Mouse (Mus musculus) hindbrain, embryonic 11.5 days (tissue): ENCODE measurements around the gene Prps1. TPM values are rescaled to one million over a fixed set of nuclear protein-coding genes. Genes with fewer than 3 reads are reported as not detected.
"Not testable (repeated sequence)": the region's sequence is repeated elsewhere in the genome, so short reads cannot be mapped to it uniquely, and the experiment has no call there.

Experiments
- ATAC-seq: fragments of 200-750 bp; cut with Nextera tagmentation; 2 replicates; pipeline ENCODE4 v1.8.0; 2017; ENCODE audit warnings: mild to moderate bottlenecking, moderate TSS enrichment, moderate library complexity; ENCODE audit not compliant: low FRiP score
- DNase-seq: peaks from one replicate; pipeline ENCODE4 v3.0.0-alpha.2; 2015; ENCODE audit warnings: low spot score
- H3K27ac ChIP-seq: fragments of 300-500 bp; sonication (generic); 2 replicates; pipeline ENCODE4 v1.5.1; 2014; ENCODE audit warnings: mild to moderate bottlenecking, low read depth, low read length
- H3K27me3 ChIP-seq: fragments of 300-500 bp; sonication (generic); 2 replicates; pipeline ENCODE4 v1.6.1; 2014; ENCODE audit warnings: mild to moderate bottlenecking, low read length, moderate library complexity, mixed read lengths; ENCODE audit not compliant: control insufficient read depth, insufficient read depth
- H3K36me3 ChIP-seq: fragments of 300-500 bp; sonication (generic); 2 replicates; pipeline ENCODE4 v1.6.1; 2014; ENCODE audit warnings: mild to moderate bottlenecking, low read length, moderate library complexity, mixed read lengths; ENCODE audit not compliant: control insufficient read depth, insufficient read depth
- H3K4me1 ChIP-seq: fragments of 300-500 bp; sonication (generic); replicated peaks from 2 replicates; pipeline ENCODE4 v1.6.1; 2014; ENCODE audit warnings: low read length, mixed read lengths; ENCODE audit not compliant: control insufficient read depth, insufficient read depth
- H3K4me2 ChIP-seq: fragments of 300-500 bp; sonication (generic); replicated peaks from 2 replicates; pipeline ENCODE4 v1.6.1; 2014; ENCODE audit warnings: mild to moderate bottlenecking, low read depth, low read length
- H3K4me3 ChIP-seq: fragments of 300-500 bp; sonication (generic); 2 replicates; pipeline ENCODE4 v1.5.1; 2014; ENCODE audit warnings: low read depth, low read length
- H3K9ac ChIP-seq: fragments of 300-500 bp; sonication (generic); 2 replicates; pipeline ENCODE4 v1.6.1; 2014; ENCODE audit warnings: low read depth, low read length
- H3K9me3 ChIP-seq: fragments of 300-500 bp; sonication (generic); 2 replicates; pipeline ENCODE4 v1.6.1; 2016; ENCODE audit warnings: low read length; ENCODE audit not compliant: control insufficient read depth
- WGBS: fragments of 180-500 bp; shearing (Covaris S2); extraction: QIAGEN DNeasy Blood & Tissue Kit; methylation state at CpG from one replicate; pipeline ENCODE4 v1.1.7; 2014; 5-methylcytosine and 5-hydroxymethylcytosine counted together
- polyA plus RNA-seq: library from polyadenylated mRNA; unstranded; fragments of >200 nt; fragmentation: Nextera tagmentation; extraction: Ambion mirVana; gene quantifications from 2 replicates; pipeline ENCODE4 v1.2.1, GENCODE M21; 2014

The Prps1 gene
- polyA plus RNA-seq, 1 experiment from 2014 or later: 81.9 TPM

GRCm38 (mm10) chrX:140506436-140507180 is 50.2 kb downstream of the Prps1 start:
- Histone ChIP-seq H3K9me3 (no peaks in the 10 kb centered on the region), H3K4me1 (no peaks in the 10 kb centered on the region), H3K4me2 (no peak overlapping the region), H3K36me3 (no peaks in the 10 kb centered on the region), H3K4me3 (no peak overlapping the region), H3K27ac (no peak overlapping the region), H3K9ac (no peak overlapping the region), H3K27me3 (no peaks in the 10 kb centered on the region; the same call in 1 of the 2 replicates)
- DNase-seq (no peak), ATAC-seq (no peak)
- WGBS: 68% methylated on average over 6 of the region's 6 CpGs

GRCm38 (mm10) chrX:140507377-140507776 is 51.0 kb downstream of the Prps1 start:
- Histone ChIP-seq H3K4me2 (no peak overlapping the region), H3K9me3 (no peaks in the 10 kb centered on the region), H3K4me3 (no peak overlapping the region), H3K27ac (no peak overlapping the region), H3K9ac (no peak overlapping the region), H3K4me1 (no peaks in the 10 kb centered on the region), H3K36me3 (no peaks in the 10 kb centered on the region), H3K27me3 (peaks cover 2% of the 10 kb centered on the region; the same call in 1 of the 2 replicates)
- no peak for ATAC-seq
- no peak for DNase-seq
- 86% methylated on average over 1 of the region's 1 CpGs for WGBS

- ATAC-seq, H3K27ac ChIP-seq: not testable (repeated sequence)
Measured at GRCm38 (mm10) chrX:140508791-140509190, 52.4 kb downstream of the Prps1 start.

DNA sequence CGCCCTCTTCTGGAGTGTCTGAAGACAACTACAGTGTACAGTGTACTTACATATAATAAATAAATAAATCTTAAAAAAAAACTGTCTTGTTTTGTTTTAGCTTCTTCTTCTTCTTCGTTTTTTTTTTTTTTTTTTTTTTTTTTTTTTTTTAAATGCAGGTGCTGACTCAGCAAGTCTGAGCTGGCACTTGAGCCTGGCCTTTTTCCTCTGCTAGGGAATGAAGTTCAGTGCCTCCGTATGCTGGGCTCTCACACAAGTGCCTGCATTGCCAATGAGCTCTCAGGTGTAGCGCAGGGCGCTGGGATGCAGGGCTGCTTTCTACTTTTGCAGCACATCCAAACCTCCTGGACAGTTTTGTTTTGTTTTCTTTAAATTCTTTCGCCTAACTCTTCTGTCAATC is 53.4 kb downstream of the Prps1 start:
- H3K4me2 ChIP-seq: no peak overlapping the region
- no peak overlapping the region for H3K27ac ChIP-seq
- ATAC-seq (no peak), DNase-seq (no peak)
- H3K4me3 ChIP-seq: no peak overlapping the region
- no peaks in the 10 kb centered on the region for H3K36me3 ChIP-seq
- 62% methylated on average over 5 of the region's 6 CpGs for WGBS
- no peaks in the 10 kb centered on the region for H3K9me3 ChIP-seq
- peaks cover 2% of the 10 kb centered on the region; the same call in 1 of the 2 replicates for H3K27me3 ChIP-seq
- no peak overlapping the region for H3K9ac ChIP-seq
- no peaks in the 10 kb centered on the region for H3K4me1 ChIP-seq

More at GRCm38 (mm10) chrX:140508791-140509190, 52.4 kb downstream of the Prps1 start:
- not testable (repeated sequence) for DNase-seq, H3K9ac ChIP-seq, H3K4me3 ChIP-seq, H3K36me3 ChIP-seq, H3K27me3 ChIP-seq, H3K4me1 ChIP-seq, H3K4me2 ChIP-seq, H3K9me3 ChIP-seq
- 60% methylated on average over 4 of the region's 4 CpGs for WGBS

GRCm38 (mm10) chrX:140510696-140511429 is 54.5 kb downstream of the Prps1 start:
- ATAC-seq: peak; percentile 53; the same call in 1 of the 2 replicates
- DNase-seq: peak; percentile 34
- 28% methylated on average over 24 of the region's 24 CpGs for WGBS
- Histone ChIP-seq H3K4me3 (no peak overlapping the region), H3K27me3 (peaks cover 2% of the 10 kb centered on the region; the same call in 1 of the 2 replicates), H3K4me1 (no peaks in the 10 kb centered on the region), H3K4me2 (no peak overlapping the region; the same call in 1 of the 2 replicates), H3K9ac (no peak overlapping the region), H3K27ac (no peak overlapping the region), H3K9me3 (no peaks in the 10 kb centered on the region), H3K36me3 (no peaks in the 10 kb centered on the region)

GRCm38 (mm10) chrX:140511687-140512651 is 55.6 kb downstream of the Prps1 start:
- no peak overlapping the region for H3K4me3 ChIP-seq
- H3K27ac ChIP-seq: no peak overlapping the region
- 42% methylated on average over 7 of the region's 7 CpGs for WGBS
- H3K4me1 ChIP-seq: no peaks in the 10 kb centered on the region
- ATAC-seq (0 out of 2 replicates have a peak, but pooled peaks have one; percentile 49), DNase-seq (peak; percentile 31)
- H3K36me3 ChIP-seq: no peaks in the 10 kb centered on the region
- H3K4me2 ChIP-seq: no peak overlapping the region
- peaks cover 2% of the 10 kb centered on the region; the same call in 1 of the 2 replicates for H3K27me3 ChIP-seq
- no peak overlapping the region for H3K9ac ChIP-seq
- H3K9me3 ChIP-seq: no peaks in the 10 kb centered on the region

GRCm38 (mm10) chrX:140513379-140513778 is 57.0 kb downstream of the Prps1 start:
- no peak for DNase-seq
- Histone ChIP-seq H3K4me2 (no peak overlapping the region), H3K9ac (no peak overlapping the region), H3K27ac (no peak overlapping the region), H3K27me3 (peaks cover 6% of the 10 kb centered on the region; the same call in 1 of the 2 replicates), H3K4me3 (no peak overlapping the region), H3K9me3 (no peaks in the 10 kb centered on the region), H3K36me3 (no peaks in the 10 kb centered on the region), H3K4me1 (no peaks in the 10 kb centered on the region)
- ATAC-seq: no peak
- 75% methylated on average over 2 of the region's 2 CpGs for WGBS

GRCm38 (mm10) chrX:140518351-140518750 is 61.9 kb downstream of the Prps1 start:
- Histone ChIP-seq H3K4me3 (no peak overlapping the region), H3K9ac (no peak overlapping the region), H3K27ac (no peak overlapping the region), H3K9me3 (no peaks in the 10 kb centered on the region), H3K4me2 (no peak overlapping the region), H3K27me3 (peaks cover 7% of the 10 kb centered on the region; the same call in 1 of the 2 replicates), H3K36me3 (no peaks in the 10 kb centered on the region), H3K4me1 (0 out of 2 replicates have a peak, but pooled peaks cover 2% of the 10 kb centered on the region)
- 83% methylated on average over 8 of the region's 8 CpGs for WGBS
- DNase-seq (no peak), ATAC-seq (no peak)
